Mouse (Mus musculus): ENCODE results near the gene Gdf15.

Gene Gdf15

DNA sequence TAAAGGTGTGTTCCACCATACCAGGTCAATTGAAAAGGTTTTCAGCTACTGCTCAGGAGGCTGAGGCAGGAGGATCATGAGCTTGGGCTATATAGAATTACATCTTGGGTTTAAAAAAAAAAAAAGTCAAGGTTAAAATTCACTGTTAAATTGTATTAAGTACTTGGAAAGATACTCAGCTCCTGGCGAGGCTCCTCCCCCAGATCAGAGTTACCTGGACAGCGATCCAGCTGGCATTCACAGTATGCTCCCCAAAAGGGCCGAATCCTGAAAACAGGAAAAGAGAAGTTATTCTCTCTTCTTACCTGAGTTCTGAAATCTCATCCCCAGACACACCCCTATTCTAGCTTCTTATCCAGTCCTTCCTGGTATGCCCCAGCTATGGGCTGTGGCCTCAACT lies 25.0 kb upstream of the Gdf15 start:
- DNase-seq (ENCODE audit: low read depth, low spot score): no peak

DNA sequence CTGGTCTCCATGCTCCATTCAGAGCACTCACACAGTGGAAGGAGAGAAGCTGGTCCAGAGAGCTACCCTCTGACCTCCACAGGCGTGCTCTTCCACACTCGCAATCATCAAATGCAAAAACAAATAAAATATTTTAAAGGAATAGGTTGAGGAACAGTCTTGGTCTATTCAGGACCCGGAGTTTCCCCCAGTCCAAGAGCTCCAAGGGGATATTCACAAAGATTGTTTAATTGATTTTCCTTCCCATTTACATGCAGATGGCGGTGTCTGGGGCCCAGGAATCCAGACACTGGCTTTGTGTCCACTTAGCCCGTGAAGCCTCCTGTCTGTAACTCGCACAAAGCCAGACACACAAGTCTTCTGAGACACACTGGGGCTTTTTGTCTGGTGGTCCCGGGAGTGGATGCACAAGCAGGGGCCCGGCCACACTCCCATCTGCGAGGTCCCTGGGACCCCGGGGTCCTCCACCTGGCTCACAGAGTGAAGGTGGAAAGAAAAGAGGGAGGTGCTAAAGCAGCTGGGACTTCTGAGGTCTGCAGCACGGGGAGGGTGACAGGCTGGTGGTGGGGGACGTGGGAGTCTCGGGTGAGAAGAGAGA lies 24.0 kb upstream of the Gdf15 start:
- DNase-seq (ENCODE audit: low read depth, low spot score): no peak

DNA sequence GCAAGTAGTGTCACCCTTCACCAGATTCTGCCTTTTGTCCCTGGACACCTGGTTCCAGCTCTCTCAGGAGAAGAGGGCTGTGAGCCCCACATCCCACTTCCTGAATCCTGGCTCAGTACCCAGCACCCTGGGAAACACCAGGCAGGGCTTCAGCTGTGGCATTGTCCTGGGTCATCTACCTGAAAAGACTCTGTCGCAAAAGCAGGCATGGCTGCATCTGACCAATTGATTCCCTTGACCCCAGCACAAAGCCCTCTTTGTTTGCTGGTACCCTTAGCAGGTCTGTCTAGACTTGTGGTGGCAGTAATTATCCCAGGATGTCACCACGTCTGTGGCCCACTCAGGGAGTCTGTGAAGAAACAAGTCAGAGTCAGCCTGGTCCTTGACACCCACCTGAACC lies 23.2 kb upstream of the Gdf15 start:
- DNase-seq (ENCODE audit: low read depth, low spot score): no peak

GRCm38 (mm10) chr8:70654121-70654520 lies 21.9 kb upstream of the Gdf15 start:
- no peak for DNase-seq (ENCODE audit: low read depth, low spot score)

DNA sequence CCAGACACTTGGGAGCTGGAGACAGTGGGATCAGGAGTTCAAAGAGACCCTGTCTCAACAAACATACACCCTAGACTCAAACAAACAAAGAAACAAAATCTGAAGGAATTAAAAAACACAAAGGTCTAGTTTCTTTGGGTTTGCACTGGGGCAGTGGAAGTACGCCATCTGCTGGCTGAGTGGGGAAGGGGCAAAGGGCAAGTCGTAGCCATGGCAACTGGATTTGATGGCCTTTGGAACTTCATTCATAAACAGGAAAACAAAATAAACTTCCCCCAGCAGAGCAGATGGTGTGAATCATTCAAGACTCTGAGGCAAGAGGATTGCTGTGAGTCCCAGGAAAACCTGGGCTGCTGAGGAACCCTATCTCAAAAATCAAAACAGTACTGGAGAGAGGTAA lies 21.0 kb upstream of the Gdf15 start:
- DNase-seq (ENCODE audit: low read depth, low spot score): no peak

- DNase-seq (ENCODE audit: low read depth, low spot score): no peak
Measured at GRCm38 (mm10) chr8:70650351-70650750, 18.1 kb upstream of the Gdf15 start.

DNA sequence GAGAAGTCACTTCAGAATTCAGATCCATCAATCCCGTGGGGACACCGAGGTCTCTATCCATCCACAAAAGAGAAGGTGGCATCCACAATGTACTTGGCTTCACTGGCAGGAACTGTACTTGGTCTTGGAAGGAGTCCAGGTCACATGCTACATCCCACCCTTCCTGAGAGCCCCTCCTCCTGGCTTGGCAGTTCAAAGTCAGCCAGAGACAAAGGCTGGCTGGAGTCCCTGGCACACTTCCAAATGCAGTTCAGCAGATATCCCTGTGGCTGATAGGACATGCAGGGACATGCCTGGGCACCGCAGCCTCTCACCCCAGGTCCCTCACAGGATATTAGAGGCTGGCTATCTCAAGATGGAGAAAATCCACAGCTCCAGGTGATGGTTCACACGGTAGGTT lies 17.1 kb upstream of the Gdf15 start:
- DNase-seq (ENCODE audit: low read depth, low spot score): no peak

DNA sequence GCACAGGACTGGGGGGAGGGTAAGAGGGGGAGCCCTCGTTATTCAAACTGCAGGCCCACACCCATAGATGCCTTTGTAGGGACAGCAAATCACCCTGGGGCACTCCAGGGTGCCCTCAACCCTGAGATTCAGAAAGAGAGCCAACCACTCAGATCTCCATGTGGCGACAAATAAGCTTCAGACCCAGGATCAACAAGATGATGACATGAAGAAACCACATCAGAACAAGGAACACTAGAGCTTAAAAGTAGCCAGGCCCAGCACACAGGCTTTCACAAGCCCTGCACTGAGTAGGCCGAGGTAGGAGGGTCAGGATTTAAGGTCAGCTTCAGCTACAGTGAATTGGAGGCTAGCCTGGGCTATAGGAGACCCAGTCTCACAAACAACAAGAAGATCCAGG lies 16.7 kb upstream of the Gdf15 start:
- no peak for DNase-seq (ENCODE audit: low read depth, low spot score)

GRCm38 (mm10) chr8:70648164-70648442 lies 15.8 kb upstream of the Gdf15 start:
- no peak for DNase-seq (ENCODE audit: low read depth, low spot score)

GRCm38 (mm10) chr8:70647343-70648163 lies 15.3 kb upstream of the Gdf15 start:
- no peak for DNase-seq (ENCODE audit: low read depth, low spot score)

- no peak for DNase-seq (ENCODE audit: low read depth, low spot score)
Measured at GRCm38 (mm10) chr8:70646775-70647174, 14.5 kb upstream of the Gdf15 start.

DNA sequence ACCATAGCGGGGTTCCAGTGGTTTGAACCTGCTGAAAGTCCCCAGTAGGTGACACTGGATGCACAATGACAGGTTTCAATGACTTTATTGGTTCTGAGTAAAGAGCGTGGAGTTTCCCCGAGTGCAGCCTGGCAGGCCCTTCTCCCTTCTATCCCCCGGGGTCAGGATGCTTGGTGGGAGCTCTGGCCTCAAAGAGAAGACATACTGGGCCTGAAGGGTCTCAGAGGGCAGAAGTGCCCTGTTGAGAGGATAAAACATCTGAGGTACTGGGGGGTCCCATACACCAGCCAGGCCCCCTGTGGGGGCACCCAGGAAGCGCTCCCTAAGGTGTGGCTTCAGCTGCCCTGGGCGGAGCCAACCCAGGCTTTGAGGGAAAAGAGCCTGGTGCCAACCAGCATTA lies 14.1 kb upstream of the Gdf15 start:
- DNase-seq (ENCODE audit: low read depth, low spot score): no peak

DNA sequence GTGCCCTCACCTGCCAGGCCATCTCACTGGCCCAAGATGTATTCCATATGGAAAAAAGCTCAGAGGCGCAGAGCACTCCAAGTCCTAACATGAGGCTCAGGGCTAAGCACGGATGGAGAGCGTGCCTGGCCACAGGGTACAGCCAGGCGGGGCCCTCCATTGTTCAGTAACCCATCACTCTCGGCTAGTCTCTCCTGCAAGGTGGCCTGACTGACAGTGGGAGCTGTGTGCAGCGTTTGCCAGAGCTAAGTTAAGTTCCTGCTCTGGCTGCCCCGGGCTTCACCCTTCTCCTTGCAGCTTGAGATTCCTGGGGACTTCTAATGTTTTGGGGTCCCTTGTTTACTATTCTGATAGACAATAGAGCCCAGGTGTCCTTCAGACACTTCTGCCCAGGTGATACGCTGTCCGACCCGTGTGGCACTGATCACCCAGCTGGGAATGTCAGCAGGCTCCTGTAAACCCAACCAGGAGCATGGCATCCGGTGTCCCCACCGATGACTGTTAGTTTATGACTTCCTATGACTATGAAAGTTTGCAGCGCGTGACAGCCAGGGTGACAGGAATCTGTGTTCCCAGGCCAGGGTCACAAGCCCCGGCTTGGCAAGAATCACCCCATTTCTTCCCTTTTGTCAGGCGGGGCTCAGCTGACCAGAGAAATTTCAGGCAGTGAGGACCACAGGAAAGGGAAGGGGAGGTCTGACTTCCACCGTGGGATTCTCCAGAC lies 13.4 kb upstream of the Gdf15 start:
- DNase-seq (ENCODE audit: low read depth, low spot score): no peak

DNA sequence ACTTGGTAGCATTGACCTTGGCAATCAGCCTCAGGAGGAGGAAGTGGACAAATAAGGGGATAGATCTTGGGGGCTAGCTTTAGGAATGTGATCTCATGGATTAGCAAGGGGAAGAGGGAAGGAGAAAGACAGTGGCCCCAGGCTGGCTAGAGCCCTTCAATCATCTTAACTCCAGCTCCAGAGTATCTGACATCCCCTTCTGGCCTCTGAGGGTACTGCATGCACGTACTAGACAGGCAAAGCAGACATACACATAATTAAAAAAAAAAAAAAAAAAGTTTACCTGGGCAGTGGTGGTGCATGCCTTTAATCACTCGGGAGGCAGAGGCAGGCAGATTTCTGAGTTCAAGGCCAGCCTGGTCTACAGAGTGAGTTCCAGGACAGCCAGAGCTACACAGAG lies 11.8 kb upstream of the Gdf15 start:
- DNase-seq (ENCODE audit: low read depth, low spot score): no peak

GRCm38 (mm10) chr8:70643019-70643418 lies 10.8 kb upstream of the Gdf15 start:
- no peak for DNase-seq (ENCODE audit: low read depth, low spot score)

- no peak for DNase-seq (ENCODE audit: low read depth, low spot score)
Measured at GRCm38 (mm10) chr8:70638752-70639151, 6.5 kb upstream of the Gdf15 start.

GRCm38 (mm10) chr8:70636838-70637237 lies 4.6 kb upstream of the Gdf15 start:
- no peak for DNase-seq (ENCODE audit: low read depth, low spot score)

- no peak for DNase-seq (ENCODE audit: low read depth, low spot score)
Measured at GRCm38 (mm10) chr8:70635527-70635926, 3.3 kb upstream of the Gdf15 start.

DNA sequence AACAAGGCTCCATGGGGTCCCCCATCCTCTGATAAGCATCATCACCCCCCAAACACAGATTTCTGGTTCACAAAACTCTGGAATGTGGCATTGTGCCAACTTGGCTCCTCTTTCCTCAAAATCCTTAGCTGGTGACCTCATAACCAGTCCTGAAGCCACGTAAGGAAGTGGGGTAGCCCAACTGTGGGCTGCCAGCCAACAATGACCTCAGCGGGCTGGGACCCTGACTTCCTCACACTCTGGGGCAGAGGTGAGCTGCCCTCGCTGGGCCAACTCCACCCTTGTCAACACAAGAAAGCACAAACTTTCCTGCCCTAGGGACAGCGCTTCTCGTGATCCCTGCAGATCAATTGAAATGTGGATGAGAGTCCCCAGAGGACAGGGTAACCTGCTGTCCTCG lies 1.8 kb upstream of the Gdf15 start:
- no peak for DNase-seq (ENCODE audit: low read depth, low spot score)

GRCm38 (mm10) chr8:70631436-70631835 lies 820 bp downstream of the Gdf15 start:
- no peak for DNase-seq (ENCODE audit: low read depth, low spot score)

GRCm38 (mm10) chr8:70630532-70631381 lies 1.5 kb downstream of the Gdf15 start:
- no peak for DNase-seq (ENCODE audit: low read depth, low spot score)
